Mouse (Mus musculus): ENCODE measurements around the gene Nod1. TPM values are rescaled to one million over a fixed set of nuclear protein-coding genes. Genes with fewer than 3 reads are reported as not detected.
A peak's percentile ranks its signal among the peaks of the same experiment; 100 is the strongest.

The Nod1 gene
- total RNA-seq (2021) = 10 to 100 TPM; 17.5 to 20.6 TPM
- long read RNA-seq, experiment 1, full-length matches to known transcripts = 22 of 29 reads
- long read RNA-seq, experiment 1, partial matches to known transcripts = 3 of 29 reads
- long read RNA-seq, experiment 1, other reads (novel, unspliced or antisense) = 4 of 29 reads
- long read RNA-seq, experiment 2, full-length matches to known transcripts = 19 of 23 reads
- long read RNA-seq, experiment 2, partial matches to known transcripts = 3 of 23 reads
- long read RNA-seq, experiment 2, other reads (novel, unspliced or antisense) = 1 of 23 reads

GRCm38 (mm10) chr6:54972111-54972928 is at the start of gene Nod1:
Gene Nod1, minus strand, starts transcription at chr6:54972612.
- DNase-seq = peak; percentile 88 to 90
- intact Hi-C loops (cut with DNase I) = loop anchor here (5.0 kb wide), 2 partner anchors 55 to 155 kb away; partner anchors contain the start of gene Znrf2

- intact Hi-C loops (cut with DNase I) = no loop called here
- no peak for DNase-seq
Observed at GRCm38 (mm10) chr6:55021806-55022205, 49.4 kb upstream of the Nod1 start.

GRCm38 (mm10) chr6:55018417-55018816 is 46.0 kb upstream of the Nod1 start:
- DNase-seq = no peak
- intact Hi-C loops (cut with DNase I) = loop anchor here (5.0 kb wide), 3 partner anchors 101 to 316 kb away; no protein-coding TSS in a partner anchor

- DNase-seq = peak; percentile 52 to 78
- intact Hi-C loops (cut with DNase I) = loop anchor here (1.0 to 5.0 kb wide), 4 partner anchors 100 to 315 kb away; no protein-coding TSS in a partner anchor
Observed at GRCm38 (mm10) chr6:55016710-55017583, 44.5 kb upstream of the Nod1 start.

GRCm38 (mm10) chr6:55016236-55016635 is 43.8 kb upstream of the Nod1 start:
- peak; percentile 42 to 56 for DNase-seq
- intact Hi-C loops (cut with DNase I) = loop anchor here (5.0 kb wide), 3 partner anchors 99 to 314 kb away; no protein-coding TSS in a partner anchor

GRCm38 (mm10) chr6:55014184-55014583 is 41.8 kb upstream of the Nod1 start:
- intact Hi-C loops (cut with DNase I) = no loop called here

GRCm38 (mm10) chr6:55012516-55012915 is 40.1 kb upstream of the Nod1 start:
- intact Hi-C loops (cut with DNase I) = no loop called here

More at GRCm38 (mm10) chr6:55014184-55014583, 41.8 kb upstream of the Nod1 start:
- DNase-seq = no peak

GRCm38 (mm10) chr6:55010330-55011091 is 38.1 kb upstream of the Nod1 start:
- intact Hi-C loops (cut with DNase I) = no loop called here
- DNase-seq = no peak

More at GRCm38 (mm10) chr6:55012516-55012915, 40.1 kb upstream of the Nod1 start:
- no peak for DNase-seq

GRCm38 (mm10) chr6:55009391-55010230 is 37.2 kb upstream of the Nod1 start:
- intact Hi-C loops (cut with DNase I) = no loop called here
- DNase-seq = no peak

GRCm38 (mm10) chr6:55008401-55008800 is 36.0 kb upstream of the Nod1 start:
- no peak for DNase-seq
- intact Hi-C loops (cut with DNase I) = no loop called here

GRCm38 (mm10) chr6:55003559-55003958 is 31.1 kb upstream of the Nod1 start:
- no peak for DNase-seq
- intact Hi-C loops (cut with DNase I) = no loop called here

GRCm38 (mm10) chr6:55002438-55002837 is 30.0 kb upstream of the Nod1 start:
- no peak for DNase-seq
- intact Hi-C loops (cut with DNase I) = no loop called here

- no peak for DNase-seq
- intact Hi-C loops (cut with DNase I) = no loop called here
Observed at GRCm38 (mm10) chr6:55001320-55001719, 28.9 kb upstream of the Nod1 start.

GRCm38 (mm10) chr6:54997726-54998125 is 25.3 kb upstream of the Nod1 start:
- no peak for DNase-seq
- intact Hi-C loops (cut with DNase I) = loop anchor here (10.0 kb wide), 1 partner anchor 403 kb away; the partner anchor contains the start of genes Fkbp14 and Plekha8

GRCm38 (mm10) chr6:54996361-54996760 is 23.9 kb upstream of the Nod1 start:
- no peak for DNase-seq
- intact Hi-C loops (cut with DNase I) = loop anchor here (10.0 kb wide), 1 partner anchor 402 kb away; the partner anchor contains the start of genes Fkbp14 and Plekha8

- intact Hi-C loops (cut with DNase I) = loop anchor here (2.0 to 10.0 kb wide), 5 partner anchors 18 to 398 kb away; partner anchors contain the start of genes Fkbp14, Plekha8 and Znrf2
Observed at GRCm38 (mm10) chr6:54992734-54993260, 20.4 kb upstream of the Nod1 start, which contains the start of gene Ggct. Gene Ggct, minus strand, starts transcription at chr6:54992950.

GRCm38 (mm10) chr6:54992141-54992540 is 19.7 kb upstream of the Nod1 start:
- intact Hi-C loops (cut with DNase I) = loop anchor here (2.0 to 10.0 kb wide), 5 partner anchors 17 to 397 kb away; partner anchors contain the start of genes Fkbp14, Plekha8 and Znrf2
- DNase-seq = no peak

More at GRCm38 (mm10) chr6:54992734-54993260, 20.4 kb upstream of the Nod1 start, which contains the start of gene Ggct:
- DNase-seq = peak; percentile 94 to 95

GRCm38 (mm10) chr6:54991189-54991588 is 18.8 kb upstream of the Nod1 start:
- intact Hi-C loops (cut with DNase I) = loop anchor here (5.0 to 10.0 kb wide), 3 partner anchors 174 to 396 kb away; partner anchors contain the start of genes Fkbp14, Plekha8 and Znrf2
- DNase-seq = no peak
